Mouse (Mus musculus) WW6 (cell line): ENCODE data around the gene Mpst.
A peak's percentile ranks its signal among the peaks of the same experiment; 100 is the strongest.

Experiments
- DNase-seq: peaks from one replicate; pipeline ENCODE4 v3.0.0-alpha.2; 2013; ENCODE audit warnings: low read depth, low spot score

The Mpst gene

GRCm38 (mm10) chr15:78406293-78406934 is at the start of gene Mpst:
TSS of gene Mpst (plus strand) at chr15:78406416.
- DNase-seq = peak; percentile 65

- no peak for DNase-seq
Observed at GRCm38 (mm10) chr15:78365916-78366315, 40.3 kb upstream of the Mpst start.

GRCm38 (mm10) chr15:78366875-78367274 is 39.3 kb upstream of the Mpst start:
- no peak for DNase-seq

GRCm38 (mm10) chr15:78367811-78368210 is 38.4 kb upstream of the Mpst start:
- no peak for DNase-seq

GRCm38 (mm10) chr15:78368926-78369346 is 37.3 kb upstream of the Mpst start:
- DNase-seq = peak; percentile 14

- DNase-seq = no peak
Observed at GRCm38 (mm10) chr15:78369641-78370040, 36.6 kb upstream of the Mpst start.

GRCm38 (mm10) chr15:78372796-78373195 is 33.4 kb upstream of the Mpst start:
- DNase-seq = no peak

- no peak for DNase-seq
Observed at GRCm38 (mm10) chr15:78374204-78374603, 32.0 kb upstream of the Mpst start.

- DNase-seq = no peak
Observed at GRCm38 (mm10) chr15:78377859-78378258, 28.4 kb upstream of the Mpst start.

- DNase-seq = no peak
Observed at GRCm38 (mm10) chr15:78378556-78378955, 27.7 kb upstream of the Mpst start.

GRCm38 (mm10) chr15:78380208-78380607 is 26.0 kb upstream of the Mpst start:
- no peak for DNase-seq

- no peak for DNase-seq
Observed at GRCm38 (mm10) chr15:78380741-78381140, 25.5 kb upstream of the Mpst start.

- DNase-seq = no peak
Observed at GRCm38 (mm10) chr15:78382115-78382514, 24.1 kb upstream of the Mpst start.

- no peak for DNase-seq
Observed at GRCm38 (mm10) chr15:78383450-78384219, 22.6 kb upstream of the Mpst start.

GRCm38 (mm10) chr15:78384220-78385116 is 21.7 kb upstream of the Mpst start:
- DNase-seq = no peak

GRCm38 (mm10) chr15:78385564-78385963 is 20.7 kb upstream of the Mpst start:
- no peak for DNase-seq

GRCm38 (mm10) chr15:78390855-78391254 is 15.4 kb upstream of the Mpst start:
- DNase-seq = no peak

- no peak for DNase-seq
Observed at GRCm38 (mm10) chr15:78395478-78395962, 10.7 kb upstream of the Mpst start, which contains the start of gene Tex33. TSS of gene Tex33 (minus strand) at chr15:78395912.

GRCm38 (mm10) chr15:78401345-78401744 is 4.9 kb upstream of the Mpst start:
- DNase-seq = no peak

GRCm38 (mm10) chr15:78401921-78402320 is 4.3 kb upstream of the Mpst start:
- DNase-seq = no peak

GRCm38 (mm10) chr15:78402423-78402822 is 3.8 kb upstream of the Mpst start:
- no peak for DNase-seq

GRCm38 (mm10) chr15:78403301-78403741 is 2.9 kb upstream of the Mpst start:
- DNase-seq = no peak
